Mouse (Mus musculus): ENCODE results near the gene Ptpn21. TPM values are rescaled to one million over a fixed set of nuclear protein-coding genes. Genes with fewer than 3 reads are reported as not detected.

The Ptpn21 gene
- 1 to 10 TPM; 5.2 to 9.6 TPM for total RNA-seq (2021)

DNA sequence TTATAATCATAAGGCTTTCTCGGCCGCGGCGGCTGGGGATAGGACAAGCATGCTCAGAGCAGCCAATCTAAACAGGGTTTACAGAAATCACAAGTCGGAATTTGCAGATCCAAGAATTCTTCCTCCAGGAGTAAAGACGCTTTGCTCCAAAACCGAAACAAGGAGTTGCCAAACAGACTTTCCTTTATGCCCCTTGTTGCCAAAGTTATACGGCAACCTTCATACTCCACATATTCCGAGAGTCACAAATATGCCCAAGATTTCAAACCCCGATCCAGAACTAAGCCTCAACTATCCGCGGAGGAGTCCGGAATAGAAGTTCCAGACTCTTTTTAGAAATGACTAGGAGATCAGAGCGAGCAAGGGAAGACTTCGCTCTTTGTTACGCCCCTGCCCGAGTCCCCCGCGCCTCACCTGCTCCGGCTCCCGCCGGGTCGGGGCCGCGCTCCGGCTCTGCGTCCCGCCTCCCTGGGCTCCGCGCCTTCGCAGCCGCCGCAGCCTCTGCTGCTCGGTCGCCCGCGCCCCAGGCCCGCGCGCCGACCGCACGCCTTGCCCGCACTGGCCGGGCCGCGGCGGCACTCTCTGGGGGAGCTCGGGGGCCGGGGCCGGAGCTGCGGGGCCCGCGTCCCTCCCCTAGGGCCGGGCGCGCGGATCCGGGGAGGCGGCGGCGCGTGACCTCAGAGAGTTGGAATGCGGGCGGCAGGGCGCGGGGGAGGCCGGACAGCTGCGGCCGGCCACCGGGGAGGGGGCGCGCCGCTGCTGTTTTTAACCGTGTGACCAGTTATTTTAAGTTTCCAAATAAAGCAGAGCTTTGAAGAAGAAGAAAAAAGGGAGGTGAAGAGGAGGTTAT lies at the start of gene Ptpn21:
TSS of gene Ptpn21 (minus strand) at position 455 of the 850 bp plus-strand sequence.
- no peak for DNase-seq

DNA sequence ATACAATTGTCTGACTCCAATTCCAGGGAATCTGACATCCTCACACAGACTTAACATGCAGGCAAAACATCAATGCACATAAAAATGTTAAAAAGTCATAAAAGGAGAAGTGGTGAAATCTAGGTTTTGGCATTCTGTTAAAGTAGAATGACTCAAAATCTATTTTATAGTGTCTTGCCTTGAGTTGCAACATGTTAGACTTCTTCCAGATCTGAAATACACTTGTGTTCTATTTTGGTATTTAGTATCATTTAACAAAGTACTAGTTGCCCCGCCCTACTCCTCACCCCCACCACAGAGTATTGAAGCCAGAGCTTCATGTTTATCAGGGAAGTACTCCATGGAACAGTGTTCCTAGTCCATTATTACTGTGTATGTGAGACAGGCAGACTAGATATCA lies 47.0 kb upstream of the Ptpn21 start:
- DNase-seq, result no peak

DNA sequence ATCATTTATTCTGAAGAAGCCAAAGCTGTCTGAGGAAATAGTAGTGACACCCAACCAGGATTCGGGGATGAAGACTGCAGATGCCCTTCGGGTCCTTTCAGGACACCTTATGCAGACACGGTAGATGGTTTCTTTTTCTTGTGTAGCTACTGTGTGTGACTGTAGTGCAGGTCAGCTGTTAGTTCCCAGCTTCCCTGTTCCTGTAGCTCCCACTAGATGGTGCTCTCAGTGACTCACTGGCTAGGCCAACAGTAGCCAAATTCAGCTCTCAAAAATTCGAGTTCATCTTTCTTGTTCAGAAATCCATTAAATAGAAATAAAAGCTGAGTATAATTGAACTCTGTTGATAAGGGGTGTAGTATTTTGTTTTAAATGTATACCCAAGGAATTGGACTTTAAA lies 41.9 kb upstream of the Ptpn21 start:
- no peak for DNase-seq

DNA sequence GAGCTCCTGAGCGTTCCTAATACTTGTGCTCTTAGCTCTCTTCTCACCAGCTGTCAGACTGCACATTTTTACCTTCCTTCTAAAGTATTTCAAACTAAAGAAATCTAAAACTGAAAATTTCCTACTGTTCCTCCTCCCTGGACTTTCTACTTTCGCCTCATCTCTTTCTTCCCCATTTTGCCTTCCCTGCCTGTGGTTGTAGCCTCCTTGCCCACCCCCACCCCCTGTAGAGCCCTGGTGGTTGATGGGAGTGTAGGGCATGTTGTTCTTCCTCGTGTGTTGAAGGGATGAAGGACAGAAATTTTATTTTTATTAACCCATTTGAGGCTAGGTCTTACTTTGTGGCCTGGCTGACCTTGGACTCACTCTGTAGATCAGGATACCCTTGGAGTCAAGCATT lies 40.3 kb upstream of the Ptpn21 start:
- DNase-seq, result no peak

DNA sequence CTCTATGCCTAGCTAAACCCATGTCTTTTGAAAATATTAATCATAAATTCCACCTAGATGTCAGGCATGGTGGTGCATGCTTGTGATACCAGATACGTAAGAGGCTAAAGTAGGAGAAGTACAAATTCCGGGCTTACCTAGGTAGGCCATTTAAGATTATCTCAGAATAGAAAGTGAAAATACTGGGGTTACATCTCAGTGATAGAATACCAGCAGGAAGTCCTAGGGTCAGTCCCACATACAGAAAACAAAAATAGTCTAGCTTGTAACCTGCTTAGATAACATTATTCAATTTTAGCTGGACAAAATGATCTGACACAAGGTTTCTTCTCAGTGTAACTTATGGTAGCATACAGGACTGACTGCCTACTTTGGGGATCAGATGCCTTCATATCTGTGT lies 29.0 kb upstream of the Ptpn21 start:
- DNase-seq, result no peak

DNA sequence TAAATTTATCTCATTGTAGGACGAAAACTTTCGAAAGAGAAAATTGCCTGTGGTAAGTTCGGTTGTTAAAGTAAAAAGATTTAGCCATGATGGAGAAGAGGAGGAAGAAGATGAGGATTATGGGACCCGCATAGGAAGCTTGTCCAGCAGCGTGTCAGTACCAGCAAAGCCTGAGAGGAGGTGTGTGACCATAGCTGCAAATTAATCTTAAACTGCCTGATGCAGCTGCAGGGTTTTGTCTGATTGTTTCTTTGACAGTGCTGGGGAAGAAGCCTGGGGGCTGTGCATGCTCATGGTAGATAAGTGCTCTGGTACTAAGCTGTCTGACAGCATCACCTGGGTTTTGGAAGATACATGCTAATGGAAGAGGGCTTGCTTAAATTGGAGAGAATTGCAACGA lies 22.5 kb upstream of the Ptpn21 start:
- DNase-seq, result no peak

DNA sequence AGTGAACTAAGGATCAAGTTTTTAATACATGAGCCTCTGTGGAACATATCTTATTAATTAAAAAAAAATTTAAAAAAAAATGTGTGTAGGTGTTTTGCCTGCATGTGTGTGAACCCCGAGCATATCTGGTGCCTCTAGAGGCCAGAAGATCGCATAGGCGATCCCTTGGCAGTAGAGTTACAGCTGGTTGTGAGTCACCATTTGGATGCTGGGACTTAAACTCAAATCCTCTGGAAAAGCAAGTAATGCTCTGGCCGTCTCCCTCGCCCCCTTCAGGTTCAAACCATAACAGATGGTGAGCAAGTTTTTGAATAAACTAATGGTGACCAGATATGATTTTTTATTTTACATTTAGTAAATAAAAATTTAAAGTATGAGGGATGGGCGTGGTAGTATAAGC lies 20.4 kb upstream of the Ptpn21 start:
- DNase-seq, result no peak

DNA sequence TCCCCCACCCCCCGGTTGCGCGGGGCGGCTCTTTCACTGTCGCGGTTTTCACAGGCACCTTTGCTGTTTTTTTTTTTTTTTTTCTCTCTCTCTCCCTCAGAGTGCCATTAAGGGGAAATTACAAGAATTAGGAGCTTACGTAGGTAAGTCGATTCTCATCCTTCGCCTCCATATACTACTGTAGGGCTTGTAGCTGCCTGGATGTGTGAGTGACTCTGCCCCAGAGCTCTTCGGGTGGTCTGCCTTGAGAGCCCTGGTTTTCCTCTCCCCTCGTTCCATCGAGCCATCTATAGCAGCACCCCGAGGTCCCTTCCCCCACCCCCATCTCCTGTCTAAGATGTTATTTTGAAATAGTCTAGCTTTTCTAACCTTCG lies 10.2 kb upstream of the Ptpn21 start:
- DNase-seq, result no peak

DNA sequence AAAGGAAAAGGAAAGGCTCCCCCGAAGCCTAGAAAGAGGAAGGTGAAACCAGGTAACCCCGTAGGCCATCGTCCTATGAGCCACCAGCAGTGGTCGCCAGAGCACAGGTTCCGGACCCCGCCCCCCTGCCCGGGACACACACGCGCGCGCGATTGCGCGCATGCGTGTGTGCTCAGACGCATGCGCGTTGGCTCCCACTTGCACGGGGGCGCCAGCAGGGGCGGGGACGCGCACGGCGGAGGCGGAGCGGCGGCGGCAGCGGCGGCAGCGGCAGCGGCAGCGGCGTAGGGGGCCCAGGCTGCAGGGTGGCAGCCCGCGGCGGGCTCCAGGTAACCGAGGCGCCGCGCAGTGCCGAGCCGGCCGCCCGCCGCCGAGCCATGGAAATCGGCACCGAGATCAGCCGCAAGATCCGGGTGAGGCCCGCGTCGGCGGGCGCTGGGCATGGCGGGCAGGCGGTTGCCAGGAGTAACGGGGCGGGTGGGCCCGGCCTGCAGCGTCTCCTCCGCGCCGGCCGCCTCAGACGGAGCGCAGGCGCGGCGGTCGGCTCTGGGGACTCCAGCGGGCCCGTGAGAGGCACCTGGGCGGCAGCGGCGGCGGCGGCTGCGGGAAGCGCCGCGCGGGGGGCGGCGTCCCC lies 9.7 kb upstream of the Ptpn21 start, which contains the start of gene Zc3h14:
TSS of gene Zc3h14 (plus strand) at position 219 of the 634 bp plus-strand sequence.
- peak; percentile 90 to 91 for DNase-seq

DNA sequence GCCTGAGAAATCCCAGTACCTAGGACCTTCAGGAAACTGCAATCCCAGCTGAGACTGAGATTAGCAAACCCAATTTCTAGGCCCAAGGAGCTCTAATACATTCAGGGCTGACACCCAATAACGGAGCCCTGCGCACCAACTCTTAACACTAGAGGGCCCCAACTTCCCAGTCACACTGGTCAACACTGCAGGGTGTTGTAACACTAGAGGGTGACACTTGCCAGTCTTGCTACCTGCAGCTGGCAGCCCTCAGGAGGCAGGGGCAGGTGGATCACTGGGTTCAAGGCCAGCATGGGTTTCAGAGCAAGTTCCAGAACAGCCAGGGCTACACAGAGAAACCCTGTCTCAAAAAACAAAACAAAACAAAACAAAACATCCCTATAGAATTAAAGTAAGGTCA lies 8.9 kb upstream of the Ptpn21 start:
- no peak for DNase-seq

DNA sequence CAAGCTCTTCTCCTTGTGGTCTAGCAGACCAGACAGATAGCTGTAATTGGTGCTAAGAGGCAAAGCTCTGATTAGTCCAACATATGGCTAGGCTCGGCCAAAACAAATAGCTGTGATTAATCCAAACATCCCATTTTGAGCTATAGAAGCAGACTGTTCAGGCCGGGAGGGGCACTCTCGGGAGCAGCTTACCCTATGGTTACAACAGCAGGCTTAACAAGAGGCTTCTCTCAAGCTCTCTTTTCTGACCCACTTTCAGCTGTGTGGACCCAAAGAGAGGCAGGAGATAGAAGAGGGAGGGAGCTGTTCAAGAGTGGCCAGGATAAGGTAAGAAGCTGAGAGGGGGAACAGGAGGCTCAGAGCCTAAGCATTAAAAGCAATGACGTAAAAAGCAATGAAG lies 8.4 kb upstream of the Ptpn21 start:
- DNase-seq, result no peak

DNA sequence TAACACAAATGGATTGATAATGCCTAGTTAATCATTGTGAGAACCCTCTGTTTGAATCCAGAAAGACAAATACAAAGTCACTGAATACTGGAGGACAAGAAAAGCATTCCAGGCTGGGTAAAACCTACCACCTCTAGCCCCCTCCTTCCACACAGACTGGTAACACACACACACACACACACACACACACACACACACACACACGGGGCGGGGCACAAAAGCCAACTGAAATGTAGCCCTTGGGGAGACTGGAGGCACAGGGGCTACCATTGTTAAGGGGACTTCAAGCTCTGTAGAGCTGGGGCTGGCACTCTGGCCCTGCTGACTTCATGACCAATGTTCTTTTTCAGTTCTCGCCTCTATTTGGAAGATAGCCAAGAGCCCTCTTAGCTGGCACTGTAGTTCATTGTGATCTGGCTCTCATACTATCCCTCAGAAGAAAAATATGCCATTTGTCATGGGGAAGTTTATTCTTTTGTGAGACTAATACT lies 3.9 kb upstream of the Ptpn21 start:
- DNase-seq, result no peak

DNA sequence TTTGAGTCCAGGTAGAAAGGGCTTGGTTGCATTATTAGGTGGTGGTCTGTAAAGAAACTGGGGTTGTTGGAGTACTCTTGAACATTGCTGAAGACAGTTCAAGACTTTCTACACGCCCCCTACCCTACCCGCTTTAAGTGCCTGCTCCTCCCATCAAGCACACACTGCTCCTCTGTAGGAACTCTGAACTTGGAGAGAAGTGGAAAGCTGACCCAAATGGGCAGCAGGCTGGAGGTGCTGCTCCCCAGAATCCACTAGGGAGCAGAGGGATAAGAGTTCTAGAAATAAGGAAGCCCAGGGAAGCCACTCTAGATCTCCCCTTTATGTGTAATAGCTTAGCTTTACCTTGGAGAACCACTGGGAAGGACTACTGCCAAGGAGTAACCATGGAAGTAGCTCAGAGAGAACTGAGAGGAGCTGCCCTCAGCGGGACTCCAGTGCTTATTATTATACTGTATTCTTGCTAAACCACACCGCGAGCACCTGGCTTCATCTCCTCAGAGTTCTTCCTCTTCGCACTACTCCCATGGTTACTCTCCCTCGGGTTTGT lies 671 bp upstream of the Ptpn21 start:
- no peak for DNase-seq

DNA sequence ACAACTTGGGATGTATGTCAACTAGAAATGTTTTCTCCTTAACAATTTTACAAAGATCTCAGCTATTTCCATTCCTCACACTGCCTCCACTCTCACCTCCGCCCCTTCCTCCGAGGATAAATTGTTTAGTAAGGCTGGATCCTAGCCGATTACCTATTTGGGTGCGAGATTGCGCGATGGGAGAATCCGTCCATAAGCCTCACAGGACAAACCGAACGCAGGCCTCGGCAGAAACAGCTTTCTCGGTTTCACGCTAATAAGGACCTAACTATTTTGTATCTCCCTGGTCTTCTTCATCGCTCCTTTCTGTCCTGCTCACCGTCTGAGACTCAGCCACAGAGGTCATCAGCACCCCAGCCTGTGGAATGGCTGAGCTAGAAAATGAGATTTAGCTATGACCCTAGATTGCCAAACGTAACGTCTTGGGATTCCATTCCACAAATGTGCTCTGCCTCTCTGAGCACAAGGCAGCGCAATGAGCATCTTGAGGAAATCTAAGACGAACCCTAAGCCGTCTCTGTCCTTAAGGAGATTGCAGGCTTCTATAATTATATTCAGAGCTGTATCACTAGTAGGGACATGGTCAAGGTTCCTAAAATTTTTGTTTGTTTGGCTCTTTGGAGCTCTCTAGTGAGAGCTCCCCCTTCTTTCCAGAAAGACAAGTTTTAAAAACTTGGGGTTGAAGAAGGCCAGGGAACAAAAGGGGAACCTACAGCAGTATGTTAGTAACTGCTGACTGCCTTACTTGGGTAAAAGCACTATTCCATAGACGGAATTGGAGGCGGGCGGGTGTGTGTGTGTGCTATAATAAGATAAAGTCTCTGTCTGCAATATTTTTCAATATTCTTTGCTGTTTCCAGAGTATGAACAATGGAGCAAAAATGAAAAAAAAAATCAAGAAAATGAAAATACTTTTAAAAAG lies 2.1 kb downstream of the Ptpn21 start:
- DNase-seq, result no peak

DNA sequence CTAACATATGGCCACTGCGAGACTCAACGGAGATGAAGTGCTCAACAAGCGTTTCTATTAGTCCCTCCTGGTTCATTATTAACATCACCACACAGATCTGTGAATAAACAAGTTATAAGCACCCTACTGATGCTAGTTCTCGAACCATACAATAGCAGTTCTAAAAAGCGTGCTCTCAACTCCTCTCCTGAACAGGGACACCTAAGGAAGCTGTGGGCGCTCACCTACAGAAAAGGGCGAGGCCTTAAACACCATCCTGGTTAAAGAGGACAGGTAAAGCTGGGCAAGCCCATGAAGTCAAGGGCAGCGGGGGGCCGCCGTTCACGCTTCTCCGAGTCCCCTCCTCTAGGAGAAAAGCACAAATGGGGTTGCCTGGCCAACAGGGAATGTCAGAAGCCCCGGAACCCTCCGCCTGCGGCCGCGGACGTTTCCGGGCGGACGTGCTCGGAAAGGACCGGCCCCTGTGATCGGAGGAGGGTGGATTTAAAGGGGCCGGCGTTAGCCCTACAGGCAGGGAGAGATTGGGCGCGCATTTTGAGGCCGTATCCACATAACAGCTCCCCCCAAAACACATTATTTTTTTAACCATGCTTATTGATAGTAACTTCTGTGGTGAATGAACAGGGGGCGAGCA lies 2.8 kb downstream of the Ptpn21 start:
- peak; percentile 83 to 86 for DNase-seq

DNA sequence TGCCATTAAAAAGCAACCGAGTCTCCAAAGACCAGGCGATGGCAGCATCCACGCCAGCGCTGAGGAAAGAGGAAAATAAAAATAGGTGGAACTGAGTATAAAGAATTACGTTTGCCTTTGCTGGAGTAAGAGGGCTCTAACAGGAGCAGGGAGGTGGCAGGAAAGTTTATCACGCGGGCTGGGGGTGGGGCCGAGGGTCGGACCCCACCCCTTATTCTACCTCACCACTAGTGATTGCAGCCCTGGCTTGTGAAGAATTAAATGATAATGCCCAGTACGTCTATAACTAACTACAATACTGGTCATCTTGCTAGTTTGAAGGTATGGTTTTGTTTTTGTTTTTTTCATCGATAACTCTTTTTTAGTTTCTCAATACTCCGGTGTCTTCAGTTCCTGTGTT lies 3.4 kb downstream of the Ptpn21 start:
- DNase-seq, result no peak

DNA sequence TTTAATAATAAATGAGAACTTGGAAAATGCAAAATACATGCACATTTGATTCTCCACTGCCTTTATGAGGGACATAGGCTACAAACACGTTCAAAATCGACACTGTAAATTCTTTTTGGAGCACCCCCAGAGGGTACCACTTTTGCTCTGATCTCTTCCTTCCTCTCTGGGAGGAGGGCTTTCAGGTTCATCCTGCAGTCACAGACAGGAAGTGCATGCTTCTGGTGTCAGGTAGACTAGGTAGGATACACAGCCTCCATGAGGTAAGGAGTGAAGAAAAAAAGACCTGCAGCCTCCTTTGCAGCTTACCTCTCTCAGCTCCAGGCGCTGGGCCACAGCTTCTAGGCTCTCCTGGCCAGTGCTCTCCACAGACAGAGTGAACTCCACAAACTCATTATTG lies 4.0 kb downstream of the Ptpn21 start:
- no peak for DNase-seq

DNA sequence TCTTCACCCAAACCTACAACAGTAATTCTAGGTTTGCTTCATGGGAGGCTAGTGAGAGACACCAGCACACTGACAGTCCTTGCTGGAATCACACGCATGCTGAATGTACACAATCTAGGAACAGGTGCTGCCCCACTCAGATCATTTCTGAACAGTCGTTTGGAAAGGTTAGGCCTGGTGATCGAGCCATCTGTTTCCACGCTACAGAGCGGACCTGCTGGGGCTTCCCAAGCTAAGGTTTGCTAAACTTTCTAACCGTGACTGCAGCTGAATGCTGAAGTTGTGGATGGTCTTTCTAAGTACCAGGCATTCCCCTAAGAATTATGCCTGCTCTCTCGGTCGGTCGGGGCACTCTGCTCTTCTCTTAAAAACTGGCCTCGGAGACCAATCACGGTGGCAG lies 6.5 kb downstream of the Ptpn21 start:
- DNase-seq, result no peak

DNA sequence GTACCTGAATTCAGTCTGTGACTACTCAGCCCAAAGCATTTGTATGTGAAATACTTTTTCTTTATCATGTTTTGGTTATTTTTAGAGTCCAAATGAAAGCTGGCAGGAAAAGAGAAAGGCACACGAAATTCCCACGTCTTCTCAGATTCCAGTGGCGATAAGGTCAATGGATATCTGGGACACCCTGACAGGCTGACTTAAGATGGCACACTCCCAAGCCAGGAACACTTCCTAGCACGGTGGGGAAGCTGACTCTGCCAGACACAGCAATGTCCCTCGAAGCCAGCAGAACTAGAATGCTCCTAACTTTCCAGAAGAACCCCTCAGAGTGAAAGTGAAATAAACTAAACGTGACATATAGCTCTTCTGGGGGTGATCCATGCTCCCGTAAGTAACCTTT lies 10.0 kb downstream of the Ptpn21 start:
- DNase-seq, result no peak

DNA sequence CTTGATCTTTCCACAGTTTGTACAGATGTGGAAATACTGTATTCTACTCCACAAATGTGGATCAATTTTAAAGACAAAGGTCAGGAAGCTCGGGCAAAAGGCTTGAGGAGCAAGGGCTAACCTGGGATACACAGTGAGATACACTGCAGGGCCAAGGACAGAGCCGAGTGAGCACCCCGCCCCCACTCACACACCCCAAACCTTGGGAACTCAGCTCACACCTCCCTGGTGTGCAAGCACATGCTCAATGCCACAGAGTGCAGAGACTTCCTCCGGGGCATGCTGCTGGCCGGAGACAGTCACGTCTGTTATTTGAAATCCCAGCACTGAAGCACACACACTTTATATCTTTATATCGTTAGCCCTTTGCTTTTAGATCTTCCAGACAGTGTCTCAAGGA lies 11.1 kb downstream of the Ptpn21 start:
- no peak for DNase-seq

DNA sequence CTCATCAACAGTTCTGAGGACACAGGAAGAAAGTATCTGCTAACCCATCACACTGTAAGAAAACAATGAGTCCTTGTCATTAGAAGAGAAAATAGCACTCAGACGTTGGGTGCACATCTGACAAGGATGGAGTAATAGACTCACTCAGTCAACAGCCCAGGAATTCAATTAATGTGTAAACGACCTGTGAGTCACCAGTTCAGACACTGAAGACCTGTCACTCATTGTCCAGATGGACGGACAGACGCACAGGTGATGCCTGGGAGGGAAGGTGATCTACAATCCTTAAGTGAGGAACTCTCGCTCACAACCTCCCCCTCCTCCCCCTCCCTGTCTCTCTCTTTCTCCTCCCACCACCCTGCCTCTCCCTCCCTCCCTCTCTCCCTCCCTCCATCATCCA lies 12.2 kb downstream of the Ptpn21 start:
- DNase-seq, result no peak

DNA sequence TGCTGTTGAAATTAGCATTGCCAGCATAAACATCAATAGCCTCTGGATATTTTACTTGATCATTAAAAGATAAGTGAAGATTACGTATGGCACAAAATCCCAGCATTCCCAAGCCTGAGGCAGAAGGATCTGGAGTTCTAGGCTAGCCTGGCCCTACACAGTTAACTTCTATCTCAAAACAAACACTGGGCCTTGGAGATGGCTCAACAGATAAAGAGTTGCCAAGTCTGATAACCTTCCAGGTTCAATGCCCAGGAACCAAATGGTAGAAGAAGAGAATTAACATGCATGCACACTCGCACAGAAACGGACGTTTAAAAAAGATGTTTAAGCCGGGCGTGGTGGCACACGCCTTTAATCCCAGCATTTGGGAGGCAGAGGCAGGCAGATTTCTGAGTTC lies 13.0 kb downstream of the Ptpn21 start:
- DNase-seq, result no peak

Measured in layer of hippocampus, postnatal 36 days (tissue).